In genomic region chr12:3550280-3550679, GRCm38 (mm10) we compare ENCODE assay signal across 8 mouse cellular contexts. TPM values are rescaled to one million over a fixed set of nuclear protein-coding genes. Genes with fewer than 3 reads are reported as not detected.
DNase-seq lines count a peak whose midpoint lies in the region; ATAC-seq and TF ChIP-seq lines count a peak whose summit lies in the region.

No protein-coding gene starts in this region.

- no peak for TF ChIP-seq POLR2A in ES-Bruce4 (IDR thresholded peaks at IDR 0.05; ENCODE audit: insufficient read depth, low read length)

- no peak overlapping the region for H3K9ac ChIP-seq in heart, embryonic 14.5 days (ENCODE audit: low read length)
- peak overlapping the region; percentile 30 for H3K9ac ChIP-seq in ES-Bruce4 (ENCODE audit: low read depth, poor library complexity, severe bottlenecking)
- no peak overlapping the region for H3K9ac ChIP-seq in neural tube, embryonic 13.5 days

- H3K27me3 ChIP-seq in heart, embryonic 14.5 days (ENCODE audit: control insufficient read depth, insufficient read depth, low read length): no peaks in the 10 kb centered on the region
- no peaks in the 10 kb centered on the region for H3K27me3 ChIP-seq in ES-Bruce4 (ENCODE audit: control insufficient read depth, insufficient read depth, low read length, poor library complexity, severe bottlenecking)
- no peaks in the 10 kb centered on the region for H3K27me3 ChIP-seq in limb, embryonic 10.5 days (ENCODE audit: low read depth, poor library complexity, severe bottlenecking)
- H3K27me3 ChIP-seq in neural tube, embryonic 13.5 days: no peaks in the 10 kb centered on the region

- no peaks in the 10 kb centered on the region for H3K36me3 ChIP-seq in heart, embryonic 14.5 days (ENCODE audit: control insufficient read depth, insufficient read depth, low read length)
- no peaks in the 10 kb centered on the region for H3K36me3 ChIP-seq in ES-Bruce4 (ENCODE audit: control insufficient read depth, insufficient read depth, low read length, poor library complexity, severe bottlenecking)
- H3K36me3 ChIP-seq in limb, embryonic 10.5 days: no peaks in the 10 kb centered on the region
- H3K36me3 ChIP-seq in neural tube, embryonic 13.5 days: no peaks in the 10 kb centered on the region

- H3K4me2 ChIP-seq in heart, embryonic 14.5 days (ENCODE audit: low read length): 0 out of 2 replicates have a peak overlapping the region, but pooled peaks have one; percentile 21
- H3K4me2 ChIP-seq in neural tube, embryonic 13.5 days: 0 out of 2 replicates have a peak overlapping the region, but pooled peaks have one; percentile 25

- no peak for ATAC-seq in heart, embryonic 14.5 days (ENCODE audit: insufficient number of reproducible peaks, insufficient read depth, low FRiP score, low read depth)
- ATAC-seq in neural tube, embryonic 13.5 days (ENCODE audit: low read depth): no peak

- DNase-seq in heart, postnatal 25 days (ENCODE audit: low spot score): no peak
- DNase-seq in embryo, embryonic 9.5 days (ENCODE audit: extremely low spot score): peak; percentile 64
- DNase-seq in limb, embryonic 10.5 days (ENCODE audit: low spot score): peak; percentile 69
- no peak for DNase-seq in spleen, adult 12 weeks (ENCODE audit: low spot score)
- DNase-seq in layer of hippocampus, postnatal 14 days (ENCODE audit: low spot score in 2 of 2): no peak

- intact Hi-C loops in heart, postnatal 25 days (cut with DNase I): no loop called here

- no peaks in the 10 kb centered on the region for H3K9me3 ChIP-seq in heart, embryonic 14.5 days (ENCODE audit: control insufficient read depth, low read length)
- no peaks in the 10 kb centered on the region for H3K9me3 ChIP-seq in ES-Bruce4 (replicated peaks; ENCODE audit: control insufficient read depth, insufficient read depth, low read length, poor library complexity, severe bottlenecking)
- no peaks in the 10 kb centered on the region for H3K9me3 ChIP-seq in limb, embryonic 10.5 days (replicated peaks)
- H3K9me3 ChIP-seq in neural tube, embryonic 13.5 days: no peaks in the 10 kb centered on the region

- H3K4me3 ChIP-seq in heart, embryonic 14.5 days (ENCODE audit: control insufficient read depth in 1 of 2, insufficient read depth in 1 of 2, low read depth in 1 of 2, low read length in 2 of 2): no peak overlapping the region
- H3K4me3 ChIP-seq in ES-Bruce4 (ENCODE audit: low read depth, low read length): peak overlapping the region; percentile 18
- peak overlapping the region; percentile 35 for H3K4me3 ChIP-seq in limb, embryonic 10.5 days
- no peak overlapping the region for H3K4me3 ChIP-seq in neural tube, embryonic 13.5 days

- H3K4me1 ChIP-seq in heart, embryonic 14.5 days (ENCODE audit: control insufficient read depth in 2 of 2, insufficient read depth in 2 of 2, low read length in 2 of 2): peaks cover 0 to 9% of the 10 kb centered on the region in 2 experiments; a peak in 3 of 4 replicates
- peaks cover 6% of the 10 kb centered on the region for H3K4me1 ChIP-seq in ES-Bruce4 (ENCODE audit: control insufficient read depth, insufficient read depth, low read length)
- H3K4me1 ChIP-seq in limb, embryonic 10.5 days: peaks cover 9% of the 10 kb centered on the region
- H3K4me1 ChIP-seq in neural tube, embryonic 13.5 days (replicated peaks): peaks cover 5% of the 10 kb centered on the region; the same call in 1 of the 2 replicates

- H3K27ac ChIP-seq in heart, embryonic 14.5 days (replicated peaks in 1 of 2; ENCODE audit: control insufficient read depth in 1 of 2, insufficient read depth in 1 of 2, low read depth in 2 of 2, low read length in 2 of 2): no peak overlapping the region
- H3K27ac ChIP-seq in ES-Bruce4 (ENCODE audit: insufficient read depth, low read length): peak overlapping the region; percentile 62
- peak overlapping the region; percentile 73 for H3K27ac ChIP-seq in limb, embryonic 10.5 days
- no peak overlapping the region for H3K27ac ChIP-seq in neural tube, embryonic 13.5 days (replicated peaks)

- peak; percentile 68 for TF ChIP-seq CTCF in ES-Bruce4 (IDR thresholded peaks at IDR 0.05; ENCODE audit: low read depth, low read length)

- 14% methylated on average over 13 of the region's 13 CpGs for WGBS in heart, embryonic 14.5 days
- WGBS in limb, embryonic 10.5 days: 5% methylated on average over 13 of the region's 13 CpGs
- 14% methylated on average over 13 of the region's 13 CpGs for WGBS in neural tube, embryonic 13.5 days

- TF ChIP-seq EP300 in ES-Bruce4 (IDR thresholded peaks at IDR 0.05; ENCODE audit: insufficient read depth, low read depth, low read length): peak; percentile 50; the same call in 1 of the 2 replicates

RNA-seq across cellular contexts. Expression of gene Dtnb, which starts 21.9 kb away (rescaled TPM):
- polyA plus RNA-seq in heart, embryonic 14.5 days (2014; fragmentation: Nextera tagmentation; extraction: Ambion mirVana): 18.0 and 19.6 TPM in 2 replicates
- total RNA-seq in heart, postnatal 25 days (2021): 1 to 10 TPM; 5.3 to 5.4 TPM
- polyA plus RNA-seq in ES-Bruce4 (2011; ENCODE audit: insufficient read depth, insufficient read length, low read depth, missing spikeins): 56.0 and 62.1 TPM in 2 replicates
- polyA plus RNA-seq in limb, embryonic 10.5 days (2016; fragmentation: Nextera tagmentation; extraction: Ambion mirVana): 42.7 and 43.7 TPM in 2 replicates
- polyA plus RNA-seq in neural tube, embryonic 13.5 days (2015; fragmentation: Nextera tagmentation; extraction: Ambion mirVana): 41.3 and 44.8 TPM in 2 replicates
- 100 to 1,000 TPM in 1 of 2 experiments, 10 to 100 TPM in 1; 98.7 to 116 TPM for total RNA-seq in layer of hippocampus, postnatal 14 days (2021)

Comparison
In these comparisons a context has a peak if more than half of its experiments do, and no peak if none do; other contexts are left out.
1. H3K27ac ChIP-seq: peak in ES-Bruce4 (single experiment) and limb, embryonic 10.5 days (single experiment); none in heart, embryonic 14.5 days (0 of 2) and neural tube, embryonic 13.5 days (single experiment).
2. H3K4me3 ChIP-seq: peak in ES-Bruce4 (single experiment) and limb, embryonic 10.5 days (single experiment); none in heart, embryonic 14.5 days (0 of 2) and neural tube, embryonic 13.5 days (single experiment).
3. DNase-seq: peak in embryo, embryonic 9.5 days (single experiment) and limb, embryonic 10.5 days (single experiment); none in heart, postnatal 25 days (single experiment), spleen, adult 12 weeks (single experiment) and layer of hippocampus, postnatal 14 days (0 of 2).